Mouse (Mus musculus): Measurements from ENCODE around the gene Vmn1r30.

The Vmn1r30 gene

DNA sequence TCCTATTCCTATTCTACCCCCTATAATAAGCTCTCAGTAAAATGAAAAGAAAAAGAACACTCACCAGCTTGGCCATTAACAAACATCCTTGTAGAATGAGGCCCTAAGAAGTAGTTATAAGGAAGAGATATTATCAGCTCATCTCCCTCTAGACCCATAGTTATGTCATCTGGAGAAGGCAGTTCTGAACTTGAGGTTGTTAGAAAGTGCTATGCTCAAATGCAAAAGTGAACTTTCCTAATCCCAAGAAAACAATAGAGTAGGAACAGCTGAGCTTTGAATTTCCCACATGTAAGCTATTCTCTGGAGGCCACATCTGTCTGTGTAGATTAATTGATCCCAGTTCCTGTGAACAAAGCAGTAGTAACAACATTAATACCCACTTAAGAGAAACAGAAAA lies at the start of gene Vmn1r30:
Gene Vmn1r30, minus strand, starts transcription at position 101 of the 400 bp plus-strand sequence.
- no peak for DNase-seq

DNA sequence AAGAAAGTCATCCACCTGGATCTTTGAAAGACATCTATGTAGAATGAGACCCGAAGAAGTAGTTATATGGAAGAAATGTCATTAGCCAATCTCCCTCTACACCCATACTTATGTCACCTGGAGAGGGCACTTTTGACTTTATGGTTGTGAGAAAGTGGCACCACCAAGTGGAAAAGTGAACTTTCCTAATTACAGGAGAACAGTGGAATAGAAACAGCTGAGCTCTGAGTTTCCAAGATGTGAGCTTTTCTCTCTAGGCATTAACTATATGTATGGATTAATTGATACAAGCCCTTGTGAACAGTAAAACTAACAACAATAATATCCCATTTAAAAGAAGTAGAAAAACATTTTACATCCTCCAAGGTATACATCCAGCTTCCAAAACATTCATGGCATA lies 32.0 kb upstream of the Vmn1r30 start, which contains the start of gene Vmn1r31:
Gene Vmn1r31, minus strand, starts transcription at position 101 of the 400 bp plus-strand sequence.
- DNase-seq: no peak

All from heart, adult 11 months (tissue).